Mouse (Mus musculus): Measurements from ENCODE around the gene Ccdc152. TPM values are rescaled to one million over a fixed set of nuclear protein-coding genes. Genes with fewer than 3 reads are reported as not detected.

Gene Ccdc152
- total and polyA plus RNA-seq, 2 experiments from 2014 or later, result 0.36 TPM; not detected in 1

GRCm38 (mm10) chr15:3300361-3301100 is 2.8 kb downstream of the Ccdc152 start:
- Histone ChIP-seq H3K9ac (no peak overlapping the region), H3K27me3 (ENCODE audit: insufficient read depth, low read length) (no peaks in the 10 kb centered on the region), H3K4me3 (ENCODE audit: low read depth, low read length) (no peak overlapping the region), H3K9me3 (ENCODE audit: low read length) (no peaks in the 10 kb centered on the region), H3K27ac (ENCODE audit: low read depth, low read length) (no peak overlapping the region), H3K36me3 (ENCODE audit: insufficient read depth) (no peaks in the 10 kb centered on the region), H3K4me2 (ENCODE audit: low read depth) (no peak overlapping the region), H3K4me1 (ENCODE audit: insufficient read depth) (no peaks in the 10 kb centered on the region)
- DNase-seq (no peak), ATAC-seq (no peak)
- TF ChIP-seq CTCF (IDR thresholded peaks at IDR 0.05; ENCODE audit: low read depth), result no peak
- WGBS, result 78% methylated on average over 4 of the region's 4 CpGs

GRCm38 (mm10) chr15:3297615-3298014 is 5.7 kb downstream of the Ccdc152 start:
- 89% methylated on average over 8 of the region's 8 CpGs for WGBS
- ATAC-seq (no peak), DNase-seq (no peak)
- Histone ChIP-seq H3K9ac (no peak overlapping the region), H3K9me3 (ENCODE audit: low read length) (no peaks in the 10 kb centered on the region), H3K27ac (ENCODE audit: low read depth, low read length) (no peak overlapping the region), H3K4me1 (ENCODE audit: insufficient read depth) (no peaks in the 10 kb centered on the region), H3K36me3 (ENCODE audit: insufficient read depth) (no peaks in the 10 kb centered on the region), H3K4me3 (ENCODE audit: low read depth, low read length) (no peak overlapping the region), H3K27me3 (ENCODE audit: insufficient read depth, low read length) (no peaks in the 10 kb centered on the region), H3K4me2 (ENCODE audit: low read depth) (no peak overlapping the region)
- no peak for TF ChIP-seq CTCF (IDR thresholded peaks at IDR 0.05; ENCODE audit: low read depth)

DNA sequence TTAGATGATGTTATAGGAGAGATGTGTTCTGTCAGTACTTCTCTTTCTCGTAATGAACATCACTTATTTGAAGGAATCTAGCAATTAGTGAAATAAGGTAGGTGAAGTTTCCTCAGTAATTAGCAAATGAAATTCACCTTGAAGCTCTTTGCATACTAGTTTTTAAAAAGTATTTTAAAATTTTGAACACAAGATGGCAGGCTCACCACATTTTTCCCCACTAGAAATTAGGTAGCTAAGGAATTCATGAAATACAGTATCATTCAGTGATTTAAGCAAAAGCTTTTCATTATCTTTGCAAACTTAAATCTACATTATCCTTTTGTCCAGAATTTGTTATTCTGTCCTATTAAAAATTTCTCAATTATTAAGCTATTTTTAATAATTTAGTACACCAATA is 7.3 kb downstream of the Ccdc152 start:
- peak; percentile 51 for TF ChIP-seq CTCF (IDR thresholded peaks at IDR 0.05; ENCODE audit: low read depth)
- Histone ChIP-seq H3K9me3 (ENCODE audit: low read length) (no peaks in the 10 kb centered on the region), H3K4me1 (ENCODE audit: insufficient read depth) (no peaks in the 10 kb centered on the region), H3K27me3 (ENCODE audit: insufficient read depth, low read length) (no peaks in the 10 kb centered on the region), H3K36me3 (ENCODE audit: insufficient read depth) (no peaks in the 10 kb centered on the region), H3K27ac (ENCODE audit: low read depth, low read length) (no peak overlapping the region), H3K9ac (no peak overlapping the region), H3K4me3 (ENCODE audit: low read depth, low read length) (no peak overlapping the region), H3K4me2 (ENCODE audit: low read depth) (no peak overlapping the region)
- DNase-seq, result peak; percentile 51
- WGBS, result 76% methylated on average over 1 of the region's 1 CpGs
- ATAC-seq, result no peak; the same call in 1 of the 2 replicates

- Histone ChIP-seq H3K4me2 (ENCODE audit: low read depth) (no peak overlapping the region), H3K4me1 (ENCODE audit: insufficient read depth) (no peaks in the 10 kb centered on the region), H3K9ac (no peak overlapping the region), H3K36me3 (ENCODE audit: insufficient read depth) (no peaks in the 10 kb centered on the region), H3K4me3 (ENCODE audit: low read depth, low read length) (no peak overlapping the region), H3K9me3 (ENCODE audit: low read length) (no peaks in the 10 kb centered on the region), H3K27me3 (ENCODE audit: insufficient read depth, low read length) (no peaks in the 10 kb centered on the region), H3K27ac (ENCODE audit: low read depth, low read length) (no peak overlapping the region)
- DNase-seq (no peak), ATAC-seq (no peak)
- TF ChIP-seq CTCF (IDR thresholded peaks at IDR 0.05; ENCODE audit: low read depth), result no peak
- WGBS, result 74% methylated on average over 1 of the region's 1 CpGs
These were observed 9.8 kb downstream of the Ccdc152 start for GRCm38 (mm10) chr15:3293477-3293876.

DNA sequence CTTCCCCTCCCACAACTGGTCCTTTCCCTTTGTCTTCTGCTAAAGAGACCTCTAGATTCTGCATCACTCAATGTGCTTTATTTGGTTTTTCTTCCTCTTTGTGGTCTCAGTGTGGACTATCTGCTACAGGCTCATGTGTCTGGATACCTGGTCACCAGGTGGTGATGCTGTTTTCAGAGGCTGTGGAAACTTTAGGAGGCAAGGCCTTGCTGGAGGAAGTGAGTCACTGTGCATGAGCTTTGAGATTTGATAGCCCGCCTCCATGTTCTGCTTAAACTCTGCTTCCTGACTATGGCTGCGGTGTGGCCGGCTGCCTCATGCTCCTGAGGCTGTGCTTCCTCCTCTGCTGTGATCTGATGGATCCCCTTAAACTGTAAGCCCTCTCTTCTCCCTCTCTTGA is 12.9 kb downstream of the Ccdc152 start:
- no peak for TF ChIP-seq CTCF (IDR thresholded peaks at IDR 0.05; ENCODE audit: low read depth)
- no peak overlapping the region for H3K9ac ChIP-seq
- no peaks in the 10 kb centered on the region for H3K9me3 ChIP-seq (ENCODE audit: low read length)
- H3K27ac ChIP-seq (ENCODE audit: low read depth, low read length), result no peak overlapping the region
- no peak for ATAC-seq
- no peak overlapping the region for H3K4me2 ChIP-seq (ENCODE audit: low read depth)
- no peak overlapping the region for H3K4me3 ChIP-seq (ENCODE audit: low read depth, low read length)
- H3K27me3 ChIP-seq (ENCODE audit: insufficient read depth, low read length), result no peaks in the 10 kb centered on the region
- no peak for DNase-seq
- H3K36me3 ChIP-seq (ENCODE audit: insufficient read depth), result no peaks in the 10 kb centered on the region
- WGBS, result 88% methylated on average over 3 of the region's 3 CpGs
- no peaks in the 10 kb centered on the region for H3K4me1 ChIP-seq (ENCODE audit: insufficient read depth)

- no peak overlapping the region for H3K4me3 ChIP-seq (ENCODE audit: low read depth, low read length)
- no peaks in the 10 kb centered on the region for H3K4me1 ChIP-seq (ENCODE audit: insufficient read depth)
- H3K9ac ChIP-seq, result no peak overlapping the region
- no peak overlapping the region for H3K4me2 ChIP-seq (ENCODE audit: low read depth)
- no peaks in the 10 kb centered on the region for H3K27me3 ChIP-seq (ENCODE audit: insufficient read depth, low read length)
- TF ChIP-seq CTCF (IDR thresholded peaks at IDR 0.05; ENCODE audit: low read depth), result no peak
- no peak overlapping the region for H3K27ac ChIP-seq (ENCODE audit: low read depth, low read length)
- no peak for DNase-seq
- ATAC-seq, result no peak
- H3K9me3 ChIP-seq (ENCODE audit: low read length), result no peaks in the 10 kb centered on the region
- H3K36me3 ChIP-seq (ENCODE audit: insufficient read depth), result no peaks in the 10 kb centered on the region
These were observed 17.3 kb downstream of the Ccdc152 start for GRCm38 (mm10) chr15:3286032-3286431.

GRCm38 (mm10) chr15:3281737-3282136 is 21.6 kb downstream of the Ccdc152 start:
- H3K4me3 ChIP-seq (ENCODE audit: low read depth, low read length), result no peak overlapping the region
- no peak overlapping the region for H3K4me2 ChIP-seq (ENCODE audit: low read depth)
- H3K36me3 ChIP-seq (ENCODE audit: insufficient read depth), result no peaks in the 10 kb centered on the region
- no peaks in the 10 kb centered on the region for H3K4me1 ChIP-seq (ENCODE audit: insufficient read depth)
- no peak overlapping the region for H3K27ac ChIP-seq (ENCODE audit: low read depth, low read length)
- DNase-seq (no peak), ATAC-seq (no peak)
- H3K9me3 ChIP-seq (ENCODE audit: low read length), result no peaks in the 10 kb centered on the region
- H3K9ac ChIP-seq, result no peak overlapping the region
- TF ChIP-seq CTCF (IDR thresholded peaks at IDR 0.05; ENCODE audit: low read depth), result no peak
- H3K27me3 ChIP-seq (ENCODE audit: insufficient read depth, low read length), result no peaks in the 10 kb centered on the region
- 67% methylated on average over 1 of the region's 1 CpGs for WGBS
